Mouse (Mus musculus) forebrain, embryonic 10.5 days (tissue): ENCODE data around the gene Hnrnpab. TPM values are rescaled to one million over a fixed set of nuclear protein-coding genes. Genes with fewer than 3 reads are reported as not detected.
"Not testable (repeated sequence)": the region's sequence is repeated elsewhere in the genome, so short reads cannot be mapped to it uniquely, and the experiment has no call there.

Source experiments
- DNase-seq: peaks from one replicate; pipeline ENCODE4 v3.0.0-alpha.2; 2017; ENCODE audit warnings: low spot score; ENCODE audit errors: extremely low spot score
- H3K27ac ChIP-seq: fragments of 300-500 bp; sonication (generic); 2 replicates; pipeline ENCODE4 v1.5.1; 2016; ENCODE audit warnings: mild to moderate bottlenecking
- H3K27me3 ChIP-seq: fragments of 300-500 bp; sonication (generic); 2 replicates; pipeline ENCODE4 v1.6.1; 2016; ENCODE audit warnings: mild to moderate bottlenecking; ENCODE audit not compliant: poor library complexity, severe bottlenecking
- H3K36me3 ChIP-seq: fragments of 300-500 bp; sonication (generic); replicated peaks from 2 replicates; pipeline ENCODE4 v1.6.1; 2016; ENCODE audit warnings: mild to moderate bottlenecking, moderate library complexity
- H3K4me1 ChIP-seq: fragments of 300-500 bp; sonication (generic); 2 replicates; pipeline ENCODE4 v1.6.1; 2016
- H3K4me3 ChIP-seq: fragments of 300-500 bp; sonication (generic); 2 replicates; pipeline ENCODE4 v1.5.1; 2016; ENCODE audit warnings: mild to moderate bottlenecking, moderate library complexity
- H3K9me3 ChIP-seq: fragments of 300-500 bp; sonication (generic); 2 replicates; pipeline ENCODE4 v1.6.1; 2016; ENCODE audit warnings: mild to moderate bottlenecking, moderate library complexity
- WGBS: fragments of 180-500 bp; shearing (Covaris S2); methylation state at CpG from one replicate; pipeline ENCODE4 v1.1.7; 2016; 5-methylcytosine and 5-hydroxymethylcytosine counted together
- polyA plus RNA-seq: library from polyadenylated mRNA; unstranded; fragments of >200 nt; fragmentation: Nextera tagmentation; extraction: Ambion mirVana; gene quantifications from 2 replicates; pipeline ENCODE4 v1.2.1, GENCODE M21; 2016

The Hnrnpab gene
- polyA plus RNA-seq, 1 experiment from 2014 or later, result 597 TPM

- no peak overlapping the region for H3K4me3 ChIP-seq
- H3K27me3 ChIP-seq, result no peaks in the 10 kb centered on the region
- H3K9me3 ChIP-seq, result no peaks in the 10 kb centered on the region
- peaks cover 60% of the 10 kb centered on the region for H3K36me3 ChIP-seq
- DNase-seq, result no peak
- H3K4me1 ChIP-seq, result peaks cover 9% of the 10 kb centered on the region
- WGBS, result 89% methylated on average over 15 of the region's 15 CpGs
- H3K27ac ChIP-seq, result no peak overlapping the region
These were observed 23.1 kb upstream of the Hnrnpab start for GRCm38 (mm10) chr11:51629651-51630314.

- H3K9me3 ChIP-seq, result no peaks in the 10 kb centered on the region
- 90% methylated on average over 8 of the region's 8 CpGs for WGBS
- H3K27me3 ChIP-seq, result no peaks in the 10 kb centered on the region
- H3K36me3 ChIP-seq, result peaks cover 75% of the 10 kb centered on the region
- no peak overlapping the region for H3K4me3 ChIP-seq
- no peaks in the 10 kb centered on the region for H3K4me1 ChIP-seq
- no peak for DNase-seq
- no peak overlapping the region for H3K27ac ChIP-seq
These were observed 21.3 kb upstream of the Hnrnpab start for GRCm38 (mm10) chr11:51627907-51628306.

- Histone ChIP-seq H3K4me1 (no peaks in the 10 kb centered on the region), H3K4me3 (no peak overlapping the region), H3K9me3 (no peaks in the 10 kb centered on the region)
These were observed 20.8 kb upstream of the Hnrnpab start for GRCm38 (mm10) chr11:51627425-51627824.

GRCm38 (mm10) chr11:51625187-51625820 is 18.7 kb upstream of the Hnrnpab start:
- DNase-seq, result no peak
- H3K27ac ChIP-seq, result no peak overlapping the region
- no peaks in the 10 kb centered on the region for H3K9me3 ChIP-seq
- peaks cover 90% of the 10 kb centered on the region for H3K36me3 ChIP-seq
- WGBS, result 88% methylated on average over 5 of the region's 5 CpGs
- no peak overlapping the region for H3K4me3 ChIP-seq
- H3K27me3 ChIP-seq, result no peaks in the 10 kb centered on the region
- peaks cover 16% of the 10 kb centered on the region for H3K4me1 ChIP-seq

More at GRCm38 (mm10) chr11:51627425-51627824, 20.8 kb upstream of the Hnrnpab start:
- DNase-seq, result no peak
- Histone ChIP-seq H3K36me3 (peaks cover 80% of the 10 kb centered on the region), H3K27ac (no peak overlapping the region), H3K27me3 (no peaks in the 10 kb centered on the region)
- WGBS, result 94% methylated on average over 9 of the region's 9 CpGs

- Histone ChIP-seq H3K36me3 (peaks cover 73% of the 10 kb centered on the region), H3K9me3 (no peaks in the 10 kb centered on the region), H3K4me1 (peaks cover 23% of the 10 kb centered on the region), H3K27me3 (no peaks in the 10 kb centered on the region), H3K27ac (no peak overlapping the region), H3K4me3 (no peak overlapping the region)
- no peak for DNase-seq
- WGBS, result 89% methylated on average over 7 of the region's 7 CpGs
These were observed 16.4 kb upstream of the Hnrnpab start for GRCm38 (mm10) chr11:51622971-51623491.

GRCm38 (mm10) chr11:51621776-51622175 is 15.1 kb upstream of the Hnrnpab start:
- no peak overlapping the region for H3K27ac ChIP-seq
- H3K4me1 ChIP-seq, result peaks cover 23% of the 10 kb centered on the region
- WGBS, result 96% methylated on average over 2 of the region's 2 CpGs
- peaks cover 60% of the 10 kb centered on the region for H3K36me3 ChIP-seq
- no peak for DNase-seq
- H3K9me3 ChIP-seq, result no peaks in the 10 kb centered on the region
- peak overlapping the region; percentile 91; the same call in 1 of the 2 replicates for H3K4me3 ChIP-seq
- no peaks in the 10 kb centered on the region for H3K27me3 ChIP-seq

- WGBS, result 4% methylated on average over 11 of the region's 11 CpGs
- peak overlapping the region; percentile 89 for H3K27ac ChIP-seq
- no peaks in the 10 kb centered on the region for H3K27me3 ChIP-seq
- H3K9me3 ChIP-seq, result no peaks in the 10 kb centered on the region
- peak overlapping the region; percentile 91 for H3K4me3 ChIP-seq
- peaks cover 33% of the 10 kb centered on the region for H3K4me1 ChIP-seq
- peaks cover 44% of the 10 kb centered on the region for H3K36me3 ChIP-seq
- no peak for DNase-seq
These were observed 13.4 kb upstream of the Hnrnpab start for GRCm38 (mm10) chr11:51620084-51620483.

- Histone ChIP-seq H3K27ac (peak within 1 kb of the TSS; percentile 89), H3K27me3 (no peaks in the 10 kb centered on the region), H3K36me3 (peaks cover 38% of the 10 kb centered on the region), H3K4me1 (peaks cover 38% of the 10 kb centered on the region), H3K4me3 (peak within 1 kb of the TSS; percentile 91), H3K9me3 (no peaks in the 10 kb centered on the region)
- DNase-seq, result peak; percentile 94
- whole genome bisulfite sequencing, result under 1% methylated on average over 51 of the region's 51 CpGs
These were observed 12.9 kb upstream of the Hnrnpab start, which contains the start of gene Nhp2 for GRCm38 (mm10) chr11:51619409-51620060. TSS of gene Nhp2 (plus strand) at chr11:51619735.

GRCm38 (mm10) chr11:51618894-51619408 is 12.3 kb upstream of the Hnrnpab start:
- no peak for DNase-seq
- H3K9me3 ChIP-seq, result no peaks in the 10 kb centered on the region
- H3K4me1 ChIP-seq, result peaks cover 40% of the 10 kb centered on the region
- WGBS, result 53% methylated on average over 8 of the region's 8 CpGs
- H3K27me3 ChIP-seq, result no peaks in the 10 kb centered on the region
- peak overlapping the region; percentile 91 for H3K4me3 ChIP-seq
- H3K27ac ChIP-seq, result peak overlapping the region; percentile 89
- H3K36me3 ChIP-seq, result peaks cover 32% of the 10 kb centered on the region

- Histone ChIP-seq H3K36me3 (peaks cover 20% of the 10 kb centered on the region), H3K27me3 (no peaks in the 10 kb centered on the region), H3K27ac (no peak overlapping the region), H3K9me3 (no peaks in the 10 kb centered on the region), H3K4me1 (peaks cover 40% of the 10 kb centered on the region), H3K4me3 (no peak overlapping the region)
- peak; percentile 53 for DNase-seq
- 10% methylated on average over 4 of the region's 4 CpGs for WGBS
These were observed 11.0 kb upstream of the Hnrnpab start for GRCm38 (mm10) chr11:51617693-51618092.

- peak overlapping the region; percentile 43 for H3K4me3 ChIP-seq
- H3K9me3 ChIP-seq, H3K27me3 ChIP-seq, DNase-seq, H3K36me3 ChIP-seq: not testable (repeated sequence)
- H3K4me1 ChIP-seq, result peaks cover 32% of the 10 kb centered on the region
- H3K27ac ChIP-seq, result peak overlapping the region; percentile 83
- WGBS, result 92% methylated on average over 7 of the region's 7 CpGs
These were observed 9.5 kb upstream of the Hnrnpab start for GRCm38 (mm10) chr11:51616113-51616512.

- H3K4me3 ChIP-seq, result peak overlapping the region; percentile 43
- H3K9me3 ChIP-seq, result no peaks in the 10 kb centered on the region
- H3K36me3 ChIP-seq, result no peaks in the 10 kb centered on the region
- peaks cover 26% of the 10 kb centered on the region for H3K4me1 ChIP-seq
- peak overlapping the region; percentile 83 for H3K27ac ChIP-seq
- WGBS, result 4% methylated on average over 14 of the region's 14 CpGs
- DNase-seq, result peak; percentile 72
- no peaks in the 10 kb centered on the region for H3K27me3 ChIP-seq
These were observed 9.0 kb upstream of the Hnrnpab start for GRCm38 (mm10) chr11:51615601-51616000.
